Mouse (Mus musculus) T-cell, adult 2 months (primary cell): ENCODE measurements around the gene Chd8.

Experiments
- DNase-seq: peaks from one replicate; pipeline ENCODE4 v3.0.0; 2022; ENCODE audit warnings: low spot score

Gene Chd8

GRCm38 (mm10) chr14:52198141-52198540, 59.4 kb downstream of the Chd8 start:
- DNase-seq, result no peak

DNA sequence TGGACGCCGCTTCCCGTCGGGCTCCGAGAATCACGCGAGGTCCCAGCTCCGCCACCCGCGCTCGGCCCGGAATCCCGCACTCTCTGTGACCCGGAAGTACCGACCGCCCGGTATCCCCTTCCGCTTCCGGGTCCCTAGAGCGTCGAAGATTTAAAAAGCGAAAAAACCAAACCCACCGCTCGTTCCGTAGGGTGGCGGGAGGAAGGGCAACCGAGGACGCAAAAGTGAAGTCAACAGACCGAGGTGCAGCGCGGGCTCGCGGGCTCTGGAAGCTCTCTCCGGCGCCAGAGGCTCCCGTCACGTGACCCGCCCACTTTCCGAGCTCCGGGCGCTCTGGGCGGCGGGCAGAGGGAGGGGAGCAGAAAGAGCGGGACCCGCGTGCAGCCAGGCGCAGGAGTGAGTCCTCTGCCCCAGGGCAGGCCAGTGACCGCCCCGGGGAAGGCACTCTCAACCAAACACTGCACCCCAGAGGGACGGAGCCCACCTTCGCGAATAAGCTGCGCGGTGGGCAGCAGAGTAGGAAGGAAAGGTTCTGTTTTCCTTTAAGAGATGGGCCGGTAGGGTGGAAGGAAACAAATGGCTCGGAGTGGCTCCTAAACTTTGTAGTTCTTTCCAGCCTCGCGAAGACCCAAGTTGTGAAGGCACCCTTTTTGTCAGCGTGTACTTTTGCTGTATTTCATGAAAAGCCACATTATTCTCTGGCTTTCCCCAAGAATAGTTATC, 60.3 kb downstream of the Chd8 start, which contains the start of gene Supt16:
Gene Supt16, minus strand, starts transcription at position 261 of the 723 bp plus-strand sequence.
- peak; percentile 79 for DNase-seq

GRCm38 (mm10) chr14:52196230-52197155, 61.1 kb downstream of the Chd8 start:
- peak; percentile 4 for DNase-seq

- peak; percentile 72 for DNase-seq
Observed at GRCm38 (mm10) chr14:52195691-52196090, 61.9 kb downstream of the Chd8 start.

DNA sequence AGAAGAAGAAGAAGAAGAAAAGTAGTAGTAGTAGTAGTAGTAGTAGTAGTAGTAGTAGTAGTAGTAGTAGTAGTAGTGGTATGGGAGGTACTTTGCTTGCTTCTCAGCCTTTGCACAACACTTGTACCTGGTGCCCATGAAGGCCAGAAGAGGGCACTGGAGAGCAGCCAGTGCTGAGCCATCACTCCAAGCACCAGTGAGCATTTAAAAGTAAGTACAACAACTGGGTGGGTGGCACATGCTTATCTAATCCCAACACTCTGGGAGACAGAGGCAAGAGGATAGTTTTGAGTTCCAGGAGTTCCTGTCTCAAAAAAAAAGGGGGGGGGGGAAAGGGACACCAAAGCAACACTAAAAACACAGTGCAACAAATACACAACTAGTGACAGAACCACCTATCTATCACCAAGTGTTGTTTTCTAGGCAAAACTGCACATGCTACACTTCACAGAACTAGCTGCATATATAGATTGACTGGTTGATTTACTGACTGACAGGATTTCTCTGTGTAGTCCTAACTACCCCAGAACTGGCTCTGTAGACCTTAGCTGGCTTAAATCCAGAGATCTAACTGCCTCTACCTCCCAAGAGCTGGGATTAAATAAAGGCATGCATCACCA, 66.7 kb downstream of the Chd8 start:
- peak; percentile 56 for DNase-seq

GRCm38 (mm10) chr14:52189519-52189918, 68.1 kb downstream of the Chd8 start:
- no peak for DNase-seq

- no peak for DNase-seq
Observed at GRCm38 (mm10) chr14:52188788-52189187, 68.8 kb downstream of the Chd8 start.

GRCm38 (mm10) chr14:52166571-52166970, 91.0 kb downstream of the Chd8 start:
- peak; percentile 27 for DNase-seq

DNA sequence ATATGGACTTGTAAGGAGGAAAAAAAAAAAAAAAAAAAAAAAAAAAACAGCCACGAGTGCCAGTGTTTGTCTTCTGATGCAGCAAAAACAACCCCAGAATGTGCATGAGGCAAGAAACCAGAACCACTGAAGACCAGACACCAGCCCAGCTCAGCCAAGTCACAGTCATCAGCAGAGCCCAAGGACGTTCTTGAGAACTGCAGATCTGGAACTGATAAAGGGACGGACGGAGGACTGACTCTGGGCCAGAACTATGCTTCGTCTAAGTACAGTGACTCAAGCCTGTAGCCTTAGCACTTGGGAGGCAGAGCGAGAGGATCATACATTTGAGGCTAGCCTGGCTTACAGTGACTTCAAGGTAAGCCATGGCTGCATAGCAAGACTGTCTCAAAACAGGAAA, 96.7 kb downstream of the Chd8 start:
- no peak for DNase-seq

DNA sequence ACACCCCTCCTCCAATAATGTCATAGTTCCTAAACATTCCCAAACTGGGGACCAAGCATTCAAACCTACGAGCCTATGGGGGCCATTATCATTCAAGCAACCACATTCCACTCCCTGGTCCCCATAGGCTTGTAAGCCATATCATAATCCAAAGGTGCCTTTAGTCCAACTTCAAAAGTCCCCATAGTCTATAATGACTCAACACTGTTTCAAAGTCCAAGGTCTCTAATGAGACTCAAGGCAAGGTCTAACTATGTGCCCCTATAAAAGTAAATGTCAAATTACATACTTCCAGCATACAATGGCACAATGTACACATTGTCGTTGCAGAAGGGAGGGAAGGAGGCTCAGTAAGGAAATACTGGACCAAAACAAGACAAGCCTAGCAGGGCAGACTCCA, 102.6 kb downstream of the Chd8 start:
- no peak for DNase-seq

DNA sequence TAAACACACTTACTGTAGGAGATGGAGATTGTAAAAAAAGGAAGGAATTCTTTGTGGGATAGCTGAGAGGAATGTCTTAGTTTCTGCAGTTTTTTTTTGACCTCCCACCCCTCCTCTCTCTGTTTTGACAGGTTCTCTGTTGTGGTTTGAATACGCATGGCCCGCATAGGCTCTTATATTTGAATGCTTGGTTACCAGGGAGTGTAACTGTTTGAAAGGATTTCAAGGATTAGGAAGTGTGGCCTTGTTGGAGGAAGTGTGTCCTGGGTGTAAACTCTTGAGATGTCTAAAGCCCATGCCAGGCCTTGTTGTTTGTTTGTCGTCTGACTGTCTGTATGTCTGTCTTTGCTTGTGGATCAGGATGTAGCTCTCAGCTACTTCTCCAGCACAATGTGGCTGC, 105.0 kb downstream of the Chd8 start:
- no peak for DNase-seq

GRCm38 (mm10) chr14:52152179-52152578, 105.4 kb downstream of the Chd8 start:
- no peak for DNase-seq

GRCm38 (mm10) chr14:52149888-52150287, 107.7 kb downstream of the Chd8 start:
- no peak for DNase-seq
